Mouse (Mus musculus) myocyte (in vitro differentiated cells): ENCODE results near the gene Igdcc3. TPM values are rescaled to one million over a fixed set of nuclear protein-coding genes. Genes with fewer than 3 reads are reported as not detected.

ENCODE experiments used
- H3K27me3 ChIP-seq: one replicate; pipeline ENCODE4 v1.6.1; 2011; ENCODE audit not compliant: control insufficient read depth, insufficient read depth, insufficient read length
- H3K36me3 ChIP-seq: one replicate; pipeline ENCODE4 v1.6.1; 2011; ENCODE audit not compliant: control insufficient read depth, insufficient read depth
- H3K4me2 ChIP-seq: one replicate; pipeline ENCODE4 v1.6.1; 2011; ENCODE audit warnings: low read depth, control low read depth
- H3K4me3 ChIP-seq: one replicate; pipeline ENCODE4 v1.5.1; 2011; ENCODE audit warnings: mild to moderate bottlenecking, control low read depth, moderate library complexity
- H3K79me2 ChIP-seq: one replicate; pipeline ENCODE4 v1.6.1; 2011; ENCODE audit not compliant: control insufficient read depth, insufficient read depth
- H3ac ChIP-seq: one replicate; pipeline ENCODE4 v1.6.1; 2011; ENCODE audit not compliant: control insufficient read depth, insufficient read length
- CEBPB ChIP-seq: IDR thresholded peaks from 2 replicates; pipeline ENCODE4 v1.6.1; 2011; ENCODE audit warnings: mild to moderate bottlenecking, moderate library complexity; ENCODE audit not compliant: poor library complexity, insufficient read depth, severe bottlenecking
- E2F4 ChIP-seq: IDR thresholded peaks from one replicate; pipeline ENCODE4 v1.6.1; 2011; ENCODE audit warnings: mild to moderate bottlenecking, control low read depth, moderate library complexity; ENCODE audit not compliant: insufficient read depth
- MAX ChIP-seq: IDR thresholded peaks from one replicate; pipeline ENCODE4 v1.6.1; 2011; ENCODE audit warnings: low read depth, mild to moderate bottlenecking, control low read depth
- MYOD1 ChIP-seq, 3 experiments: IDR thresholded peaks; one replicate each; pipeline ENCODE4 v1.6.1; 2011; ENCODE audit warnings: control low read depth in 2 of 3, low read depth in 2 of 3, mild to moderate bottlenecking in 2 of 3, moderate library complexity in 1 of 3; ENCODE audit not compliant: insufficient read length in 2 of 3, control insufficient read depth in 1 of 3
- MYOG ChIP-seq, 3 experiments: IDR thresholded peaks; one replicate each; pipeline ENCODE4 v1.6.1; 2011; ENCODE audit warnings: control low read depth in 2 of 3, low read depth in 2 of 3, mild to moderate bottlenecking in 2 of 3; ENCODE audit not compliant: insufficient read length in 2 of 3, control insufficient read depth in 1 of 3, insufficient read depth in 1 of 3
- POLR2A ChIP-seq: IDR thresholded peaks from one replicate; pipeline ENCODE4 v1.6.1; 2011; ENCODE audit warnings: low read depth, mild to moderate bottlenecking, control low read depth, moderate library complexity; ENCODE audit not compliant: insufficient read length
- POLR2AphosphoS2 ChIP-seq: IDR thresholded peaks from one replicate; pipeline ENCODE4 v1.6.1; 2011; ENCODE audit warnings: low read depth, control low read depth; ENCODE audit not compliant: insufficient read length
- REST ChIP-seq: IDR thresholded peaks from one replicate; pipeline ENCODE4 v1.6.1; 2011; ENCODE audit warnings: mild to moderate bottlenecking, control low read depth, moderate library complexity; ENCODE audit not compliant: insufficient read depth, insufficient read length
- SRF ChIP-seq: IDR thresholded peaks from one replicate; pipeline ENCODE4 v1.6.1; 2011; ENCODE audit warnings: low read depth; ENCODE audit not compliant: control insufficient read depth, insufficient read length
- TCF12 ChIP-seq: IDR thresholded peaks from one replicate; pipeline ENCODE4 v1.6.1; 2011; ENCODE audit warnings: mild to moderate bottlenecking, control low read depth; ENCODE audit not compliant: poor library complexity, insufficient read depth, severe bottlenecking
- TCF3 ChIP-seq: IDR thresholded peaks from one replicate; pipeline ENCODE4 v1.6.1; 2011; ENCODE audit warnings: low read depth, control low read depth; ENCODE audit not compliant: insufficient read length
- USF1 ChIP-seq: IDR thresholded peaks from one replicate; pipeline ENCODE4 v1.6.1; 2011; ENCODE audit warnings: low read depth, mild to moderate bottlenecking, control low read depth, moderate library complexity
- polyA plus RNA-seq: library from polyadenylated mRNA; unstranded; fragments of >200 nt; fragmentation: generic; extraction: Trizol; gene quantifications from one replicate; pipeline ENCODE4 v1.2.1, GENCODE M21; 2012; ENCODE audit warnings: missing spikeins

The Igdcc3 gene
- not detected for polyA plus RNA-seq

- peaks cover 62% of the 10 kb centered on the region for H3K27me3 ChIP-seq
- peak within 1 kb of the TSS; percentile 83 for H3K4me2 ChIP-seq
- TF ChIP-seq POLR2A (no peak), USF1 (no peak), MYOD1 (IDR thresholded peaks at IDR 0.05; ENCODE audit: control insufficient read depth in 1 of 3, insufficient read length in 2 of 3, low read depth in 2 of 3) (no peak), TCF3 (no peak), MAX (no peak), REST (no peak), POLR2AphosphoS2 (no peak), TCF12 (no peak), MYOG (IDR thresholded peaks at IDR 0.05; ENCODE audit: control insufficient read depth in 1 of 3, insufficient read depth in 1 of 3, insufficient read length in 2 of 3, low read depth in 2 of 3) (no peak), E2F4 (no peak), CEBPB (no peak), SRF (no peak)
- H3K4me3 ChIP-seq, result no peak within 1 kb of the TSS
- H3K79me2 ChIP-seq, result no peaks in the 10 kb centered on the region
- peak within 1 kb of the TSS; percentile 72 for H3ac ChIP-seq
- no peaks in the 10 kb centered on the region for H3K36me3 ChIP-seq
Measured at GRCm38 (mm10) chr9:65140936-65141305, at the start of gene Igdcc3. TSS of gene Igdcc3 (plus strand) at chr9:65141189.

GRCm38 (mm10) chr9:65094237-65094636 is 46.8 kb upstream of the Igdcc3 start:
- H3K79me2 ChIP-seq, result no peaks in the 10 kb centered on the region
- H3ac ChIP-seq, result no peak overlapping the region
- peak; percentile 68 to 93 (median 90) for TF ChIP-seq MYOD1 (IDR thresholded peaks at IDR 0.05; ENCODE audit: control insufficient read depth in 1 of 3, insufficient read length in 2 of 3, low read depth in 2 of 3)
- TF ChIP-seq MAX, result no peak
- TF ChIP-seq SRF, result no peak
- TF ChIP-seq REST, result no peak
- peak; percentile 45 for TF ChIP-seq TCF12
- TF ChIP-seq MYOG (IDR thresholded peaks at IDR 0.05; ENCODE audit: control insufficient read depth in 1 of 3, insufficient read depth in 1 of 3, insufficient read length in 2 of 3, low read depth in 2 of 3), result peak; percentile 81 to 93 (median 84)
- TF ChIP-seq POLR2A, result no peak
- H3K4me2 ChIP-seq, result no peak overlapping the region
- no peak overlapping the region for H3K4me3 ChIP-seq
- H3K27me3 ChIP-seq, result no peaks in the 10 kb centered on the region
- no peaks in the 10 kb centered on the region for H3K36me3 ChIP-seq

- Histone ChIP-seq H3K27me3 (no peaks in the 10 kb centered on the region), H3K4me3 (peak within 1 kb of the TSS; percentile 37), H3ac (peak within 1 kb of the TSS; percentile 63), H3K4me2 (peak within 1 kb of the TSS; percentile 86), H3K36me3 (no peaks in the 10 kb centered on the region), H3K79me2 (no peaks in the 10 kb centered on the region)
- TF ChIP-seq SRF, result no peak
- TF ChIP-seq MYOG (IDR thresholded peaks at IDR 0.05; ENCODE audit: control insufficient read depth in 1 of 3, insufficient read depth in 1 of 3, insufficient read length in 2 of 3, low read depth in 2 of 3), result no peak
- TF ChIP-seq POLR2AphosphoS2, result no peak
- no peak for TF ChIP-seq TCF3
- TF ChIP-seq USF1, result no peak
- no peak for TF ChIP-seq MAX
- TF ChIP-seq TCF12, result no peak
- TF ChIP-seq MYOD1 (IDR thresholded peaks at IDR 0.05; ENCODE audit: control insufficient read depth in 1 of 3, insufficient read length in 2 of 3, low read depth in 2 of 3), result no peak
- TF ChIP-seq E2F4, result no peak
- no peak for TF ChIP-seq POLR2A
- TF ChIP-seq REST, result no peak
- TF ChIP-seq CEBPB, result no peak
Measured at GRCm38 (mm10) chr9:65100991-65101685, 39.9 kb upstream of the Igdcc3 start, which contains the start of gene Igdcc4. TSS of gene Igdcc4 (plus strand) at chr9:65101486.

- H3K4me2 ChIP-seq, result peak overlapping the region; percentile 86
- no peaks in the 10 kb centered on the region for H3K36me3 ChIP-seq
- H3K79me2 ChIP-seq, result no peaks in the 10 kb centered on the region
- peak overlapping the region; percentile 37 for H3K4me3 ChIP-seq
- H3ac ChIP-seq, result peak overlapping the region; percentile 63
- no peak for TF ChIP-seq SRF
- TF ChIP-seq CEBPB, result no peak
- no peak for TF ChIP-seq MAX
- no peak for TF ChIP-seq REST
- TF ChIP-seq MYOG (IDR thresholded peaks at IDR 0.05; ENCODE audit: control insufficient read depth in 1 of 3, insufficient read depth in 1 of 3, insufficient read length in 2 of 3, low read depth in 2 of 3), result peak in 2 of 3 experiments; percentile 25 to 47
- TF ChIP-seq E2F4, result no peak
- TF ChIP-seq USF1, result no peak
- TF ChIP-seq MYOD1 (IDR thresholded peaks at IDR 0.05; ENCODE audit: control insufficient read depth in 1 of 3, insufficient read length in 2 of 3, low read depth in 2 of 3), result peak in 1 of 3 experiments; percentile 59
- no peak for TF ChIP-seq POLR2A
- peak; percentile 9 for TF ChIP-seq POLR2AphosphoS2
- H3K27me3 ChIP-seq, result no peaks in the 10 kb centered on the region
Measured at GRCm38 (mm10) chr9:65101686-65102376, 39.2 kb upstream of the Igdcc3 start.
